Mouse (Mus musculus): ENCODE measurements around the gene Pde10a. TPM values are rescaled to one million over a fixed set of nuclear protein-coding genes. Genes with fewer than 3 reads are reported as not detected.

Gene Pde10a
- polyA plus RNA-seq, 1 experiment: 0.34 TPM

- no peak overlapping the region for H3K4me3 ChIP-seq
- no peaks in the 10 kb centered on the region for H3K27me3 ChIP-seq (ENCODE audit: control insufficient read depth, insufficient read depth, insufficient read length)
- no peaks in the 10 kb centered on the region for H3K36me3 ChIP-seq (ENCODE audit: control insufficient read depth, insufficient read depth)
- no peak for TF ChIP-seq MYOD1 (IDR thresholded peaks at IDR 0.05; ENCODE audit: control insufficient read depth in 1 of 3, insufficient read length in 2 of 3, low read depth in 2 of 3)
- no peak for TF ChIP-seq E2F4 (IDR thresholded peaks at IDR 0.05; ENCODE audit: insufficient read depth)
- TF ChIP-seq MAX (IDR thresholded peaks at IDR 0.05; ENCODE audit: low read depth): no peak
- TF ChIP-seq POLR2A (IDR thresholded peaks at IDR 0.05; ENCODE audit: insufficient read length, low read depth): no peak
- TF ChIP-seq TCF3 (IDR thresholded peaks at IDR 0.05; ENCODE audit: insufficient read length, low read depth): no peak
- TF ChIP-seq TCF12 (IDR thresholded peaks at IDR 0.05; ENCODE audit: insufficient read depth, poor library complexity, severe bottlenecking): no peak
- TF ChIP-seq POLR2AphosphoS2 (IDR thresholded peaks at IDR 0.05; ENCODE audit: insufficient read length, low read depth): no peak
- TF ChIP-seq CEBPB (IDR thresholded peaks at IDR 0.05; ENCODE audit: insufficient read depth, poor library complexity, severe bottlenecking): no peak
- no peak for TF ChIP-seq USF1 (IDR thresholded peaks at IDR 0.05; ENCODE audit: low read depth)
- TF ChIP-seq SRF (IDR thresholded peaks at IDR 0.05; ENCODE audit: control insufficient read depth, insufficient read length, low read depth): no peak
- TF ChIP-seq REST (IDR thresholded peaks at IDR 0.05; ENCODE audit: insufficient read depth, insufficient read length): no peak
- no peak for TF ChIP-seq MYOG (IDR thresholded peaks at IDR 0.05; ENCODE audit: control insufficient read depth in 1 of 3, insufficient read depth in 1 of 3, insufficient read length in 2 of 3, low read depth in 2 of 3)
- no peaks in the 10 kb centered on the region for H3K79me2 ChIP-seq (ENCODE audit: control insufficient read depth, insufficient read depth)
- no peak overlapping the region for H3ac ChIP-seq (ENCODE audit: control insufficient read depth, insufficient read length)
- no peak overlapping the region for H3K4me2 ChIP-seq (ENCODE audit: low read depth)
Observed at GRCm38 (mm10) chr17:9030181-9030580, 505.0 kb downstream of the Pde10a start.

GRCm38 (mm10) chr17:9031241-9032141 is 506.3 kb downstream of the Pde10a start:
- Histone ChIP-seq H3K79me2 (ENCODE audit: control insufficient read depth, insufficient read depth) (no peaks in the 10 kb centered on the region), H3K36me3 (ENCODE audit: control insufficient read depth, insufficient read depth) (no peaks in the 10 kb centered on the region), H3K4me3 (no peak overlapping the region), H3K4me2 (ENCODE audit: low read depth) (peak overlapping the region; percentile 48), H3ac (ENCODE audit: control insufficient read depth, insufficient read length) (no peak overlapping the region), H3K27me3 (ENCODE audit: control insufficient read depth, insufficient read depth, insufficient read length) (no peaks in the 10 kb centered on the region)
- TF ChIP-seq USF1 (IDR thresholded peaks at IDR 0.05; ENCODE audit: low read depth) (no peak), MYOG (IDR thresholded peaks at IDR 0.05; ENCODE audit: control insufficient read depth in 1 of 3, insufficient read depth in 1 of 3, insufficient read length in 2 of 3, low read depth in 2 of 3) (no peak), MYOD1 (IDR thresholded peaks at IDR 0.05; ENCODE audit: control insufficient read depth in 1 of 3, insufficient read length in 2 of 3, low read depth in 2 of 3) (no peak), TCF3 (IDR thresholded peaks at IDR 0.05; ENCODE audit: insufficient read length, low read depth) (no peak), MAX (IDR thresholded peaks at IDR 0.05; ENCODE audit: low read depth) (no peak), POLR2A (IDR thresholded peaks at IDR 0.05; ENCODE audit: insufficient read length, low read depth) (no peak), E2F4 (IDR thresholded peaks at IDR 0.05; ENCODE audit: insufficient read depth) (no peak), REST (IDR thresholded peaks at IDR 0.05; ENCODE audit: insufficient read depth, insufficient read length) (no peak), POLR2AphosphoS2 (IDR thresholded peaks at IDR 0.05; ENCODE audit: insufficient read length, low read depth) (no peak), TCF12 (IDR thresholded peaks at IDR 0.05; ENCODE audit: insufficient read depth, poor library complexity, severe bottlenecking) (no peak), CEBPB (IDR thresholded peaks at IDR 0.05; ENCODE audit: insufficient read depth, poor library complexity, severe bottlenecking) (no peak), SRF (IDR thresholded peaks at IDR 0.05; ENCODE audit: control insufficient read depth, insufficient read length, low read depth) (no peak)

- TF ChIP-seq MAX (IDR thresholded peaks at IDR 0.05; ENCODE audit: low read depth) (no peak), MYOG (IDR thresholded peaks at IDR 0.05; ENCODE audit: control insufficient read depth in 1 of 3, insufficient read depth in 1 of 3, insufficient read length in 2 of 3, low read depth in 2 of 3) (no peak), E2F4 (IDR thresholded peaks at IDR 0.05; ENCODE audit: insufficient read depth) (no peak), TCF3 (IDR thresholded peaks at IDR 0.05; ENCODE audit: insufficient read length, low read depth) (no peak), SRF (IDR thresholded peaks at IDR 0.05; ENCODE audit: control insufficient read depth, insufficient read length, low read depth) (no peak), CEBPB (IDR thresholded peaks at IDR 0.05; ENCODE audit: insufficient read depth, poor library complexity, severe bottlenecking) (no peak), POLR2AphosphoS2 (IDR thresholded peaks at IDR 0.05; ENCODE audit: insufficient read length, low read depth) (no peak), REST (IDR thresholded peaks at IDR 0.05; ENCODE audit: insufficient read depth, insufficient read length) (no peak), USF1 (IDR thresholded peaks at IDR 0.05; ENCODE audit: low read depth) (no peak), POLR2A (IDR thresholded peaks at IDR 0.05; ENCODE audit: insufficient read length, low read depth) (no peak), MYOD1 (IDR thresholded peaks at IDR 0.05; ENCODE audit: control insufficient read depth in 1 of 3, insufficient read length in 2 of 3, low read depth in 2 of 3) (no peak), TCF12 (IDR thresholded peaks at IDR 0.05; ENCODE audit: insufficient read depth, poor library complexity, severe bottlenecking) (no peak)
- H3K4me3 ChIP-seq: no peak overlapping the region
Observed at GRCm38 (mm10) chr17:9032362-9033044, 507.3 kb downstream of the Pde10a start.

GRCm38 (mm10) chr17:9033511-9033910 is 508.3 kb downstream of the Pde10a start:
- no peaks in the 10 kb centered on the region for H3K27me3 ChIP-seq (ENCODE audit: control insufficient read depth, insufficient read depth, insufficient read length)
- no peak overlapping the region for H3ac ChIP-seq (ENCODE audit: control insufficient read depth, insufficient read length)
- no peak overlapping the region for H3K4me3 ChIP-seq
- H3K36me3 ChIP-seq (ENCODE audit: control insufficient read depth, insufficient read depth): no peaks in the 10 kb centered on the region
- H3K79me2 ChIP-seq (ENCODE audit: control insufficient read depth, insufficient read depth): no peaks in the 10 kb centered on the region
- no peak overlapping the region for H3K4me2 ChIP-seq (ENCODE audit: low read depth)
- TF ChIP-seq POLR2AphosphoS2 (IDR thresholded peaks at IDR 0.05; ENCODE audit: insufficient read length, low read depth): no peak
- no peak for TF ChIP-seq E2F4 (IDR thresholded peaks at IDR 0.05; ENCODE audit: insufficient read depth)
- TF ChIP-seq USF1 (IDR thresholded peaks at IDR 0.05; ENCODE audit: low read depth): no peak
- TF ChIP-seq SRF (IDR thresholded peaks at IDR 0.05; ENCODE audit: control insufficient read depth, insufficient read length, low read depth): no peak
- TF ChIP-seq TCF12 (IDR thresholded peaks at IDR 0.05; ENCODE audit: insufficient read depth, poor library complexity, severe bottlenecking): no peak
- TF ChIP-seq TCF3 (IDR thresholded peaks at IDR 0.05; ENCODE audit: insufficient read length, low read depth): no peak
- no peak for TF ChIP-seq MYOG (IDR thresholded peaks at IDR 0.05; ENCODE audit: control insufficient read depth in 1 of 3, insufficient read depth in 1 of 3, insufficient read length in 2 of 3, low read depth in 2 of 3)
- no peak for TF ChIP-seq REST (IDR thresholded peaks at IDR 0.05; ENCODE audit: insufficient read depth, insufficient read length)
- TF ChIP-seq MYOD1 (IDR thresholded peaks at IDR 0.05; ENCODE audit: control insufficient read depth in 1 of 3, insufficient read length in 2 of 3, low read depth in 2 of 3): no peak
- no peak for TF ChIP-seq POLR2A (IDR thresholded peaks at IDR 0.05; ENCODE audit: insufficient read length, low read depth)

More at GRCm38 (mm10) chr17:9032362-9033044, 507.3 kb downstream of the Pde10a start:
- H3K79me2 ChIP-seq (ENCODE audit: control insufficient read depth, insufficient read depth): no peaks in the 10 kb centered on the region
- no peaks in the 10 kb centered on the region for H3K27me3 ChIP-seq (ENCODE audit: control insufficient read depth, insufficient read depth, insufficient read length)
- peak overlapping the region; percentile 48 for H3K4me2 ChIP-seq (ENCODE audit: low read depth)
- H3ac ChIP-seq (ENCODE audit: control insufficient read depth, insufficient read length): no peak overlapping the region
- no peaks in the 10 kb centered on the region for H3K36me3 ChIP-seq (ENCODE audit: control insufficient read depth, insufficient read depth)

Data from myocyte (in vitro differentiated cells).